Mouse (Mus musculus): Measurements from ENCODE around the gene Gm20721.

- TF ChIP-seq EP300 (IDR thresholded peaks at IDR 0.05), result no peak
- TF ChIP-seq CTCF (IDR thresholded peaks at IDR 0.05), result peak; percentile 23; the same call in 1 of the 2 replicates
Measured at GRCm38 (mm10) chr2:174307903-174308302, 38.6 kb downstream of the Gm20721 start.

All from lung, postnatal 0 days (tissue).